9 mouse cellular contexts compared by ENCODE assay signal in genomic region chr11:114165656-114166362, GRCm38 (mm10).
DNase-seq lines count a peak whose midpoint lies in the region; ATAC-seq and TF ChIP-seq lines count a peak whose summit lies in the region.
"Had no signal": no experiment of that assay in that cellular context is flagged by ENCODE, and none has a peak within 500 bp of the region (broad histone marks: within the 10 kb centered on the region; RNA-seq: fewer than 3 reads in every experiment).

No protein-coding gene starts in this region.

- WGBS in kidney, embryonic 16.5 days, result 27% methylated on average over 23 of the region's 23 CpGs
- 32% methylated on average over 23 of the region's 23 CpGs for WGBS in kidney, adult 2 months
- 18% methylated on average over 23 of the region's 23 CpGs for WGBS in hindbrain, embryonic 11.5 days
- WGBS in midbrain, embryonic 15.5 days, result 23% methylated on average over 23 of the region's 23 CpGs

- peaks cover 9% of the 10 kb centered on the region for H3K27me3 ChIP-seq in kidney, embryonic 16.5 days (ENCODE audit: insufficient read depth, low read length)
- no peaks in the 10 kb centered on the region for H3K27me3 ChIP-seq in kidney, adult 2 months (replicated peaks; ENCODE audit: control insufficient read depth, insufficient read depth, low read length)
- no peaks in the 10 kb centered on the region for H3K27me3 ChIP-seq in hindbrain, embryonic 11.5 days (ENCODE audit: control insufficient read depth, insufficient read depth, low read length)
- no peaks in the 10 kb centered on the region for H3K27me3 ChIP-seq in midbrain, embryonic 15.5 days (replicated peaks)

- H3K4me3 ChIP-seq in kidney, embryonic 16.5 days (ENCODE audit: low read length), result no peak overlapping the region; the same call in 1 of the 2 replicates
- no peak overlapping the region for H3K4me3 ChIP-seq in kidney, adult 2 months (ENCODE audit: insufficient read depth, low read depth, low read length)
- no peak overlapping the region for H3K4me3 ChIP-seq in hindbrain, embryonic 11.5 days (ENCODE audit: low read depth, low read length)
- H3K4me3 ChIP-seq in midbrain, embryonic 15.5 days, result 0 out of 2 replicates have a peak overlapping the region, but pooled peaks have one; percentile 7

- TF ChIP-seq CTCF in kidney, adult 2 months (conservative IDR thresholded peaks at IDR 0.05; ENCODE audit: insufficient read depth, insufficient read length, low read depth, low read length), result no peak

- DNase-seq in kidney, adult 2 months, result no peak
- peak; percentile 58 for DNase-seq in embryo, embryonic 9.5 days (ENCODE audit: extremely low spot score)
- DNase-seq in hindbrain, embryonic 11.5 days (ENCODE audit: low spot score), result peak; percentile 75
- DNase-seq in cerebellum, adult 11-12 months, result no peak
- no peak for DNase-seq in adrenal gland, postnatal 4 days (ENCODE audit: low spot score in 2 of 2)
- no peak for DNase-seq in frontal cortex, postnatal 36 days (ENCODE audit: low spot score in 2 of 2)
- DNase-seq: cerebellum, adult 9-11 months had no signal

- no peak for TF ChIP-seq POLR2A in kidney, adult 2 months (IDR thresholded peaks at IDR 0.05; ENCODE audit: low read depth, low read length)

- peak overlapping the region; percentile 35 for H3K4me2 ChIP-seq in kidney, embryonic 16.5 days (replicated peaks; ENCODE audit: low read depth, low read length)
- peak overlapping the region; percentile 14; the same call in 1 of the 2 replicates for H3K4me2 ChIP-seq in hindbrain, embryonic 11.5 days (replicated peaks; ENCODE audit: low read depth, low read length)
- H3K4me2 ChIP-seq in midbrain, embryonic 15.5 days, result peak overlapping the region; percentile 44

- no peak overlapping the region for H3K27ac ChIP-seq in kidney, embryonic 16.5 days (ENCODE audit: low read length)
- no peak overlapping the region for H3K27ac ChIP-seq in kidney, adult 2 months (ENCODE audit: insufficient read depth, low read depth, low read length)
- peak overlapping the region; percentile 68 for H3K27ac ChIP-seq in hindbrain, embryonic 11.5 days (ENCODE audit: low read depth, low read length)
- H3K27ac ChIP-seq in midbrain, embryonic 15.5 days, result peak overlapping the region; percentile 47; the same call in 1 of the 2 replicates

- H3K4me1 ChIP-seq in kidney, embryonic 16.5 days (ENCODE audit: insufficient read depth, low read length), result peaks cover 14% of the 10 kb centered on the region; the same call in 1 of the 2 replicates
- H3K4me1 ChIP-seq in kidney, adult 2 months (ENCODE audit: control insufficient read depth, insufficient read depth, low read length), result no peaks in the 10 kb centered on the region
- H3K4me1 ChIP-seq in hindbrain, embryonic 11.5 days (replicated peaks; ENCODE audit: control insufficient read depth, insufficient read depth, low read length), result peaks cover 3% of the 10 kb centered on the region; the same call in 1 of the 2 replicates
- peaks cover 8% of the 10 kb centered on the region for H3K4me1 ChIP-seq in midbrain, embryonic 15.5 days

- no peaks in the 10 kb centered on the region for H3K36me3 ChIP-seq in kidney, embryonic 16.5 days (ENCODE audit: insufficient read depth, low read length)
- H3K36me3 ChIP-seq in kidney, adult 2 months (ENCODE audit: control insufficient read depth, insufficient read depth, low read length), result no peaks in the 10 kb centered on the region
- no peaks in the 10 kb centered on the region for H3K36me3 ChIP-seq in hindbrain, embryonic 11.5 days (ENCODE audit: control insufficient read depth, insufficient read depth, low read length)
- H3K36me3 ChIP-seq in midbrain, embryonic 15.5 days (replicated peaks), result no peaks in the 10 kb centered on the region

- 0 out of 2 replicates have a peak overlapping the region, but pooled peaks have one; percentile 29 for H3K9ac ChIP-seq in kidney, embryonic 16.5 days (replicated peaks; ENCODE audit: low read length)
- H3K9ac ChIP-seq in hindbrain, embryonic 11.5 days (ENCODE audit: low read depth, low read length), result no peak overlapping the region
- peak overlapping the region; percentile 27 for H3K9ac ChIP-seq in midbrain, embryonic 15.5 days

- 0 out of 2 replicates have a peak, but pooled peaks cover under 1% of the 10 kb centered on the region for H3K9me3 ChIP-seq in kidney, embryonic 16.5 days (ENCODE audit: low read length)
- H3K9me3 ChIP-seq in hindbrain, embryonic 11.5 days (ENCODE audit: control insufficient read depth, low read length), result no peaks in the 10 kb centered on the region
- H3K9me3 ChIP-seq in midbrain, embryonic 15.5 days, result no peaks in the 10 kb centered on the region

- peak; percentile 49; the same call in 1 of the 2 replicates for ATAC-seq in kidney, embryonic 16.5 days (ENCODE audit: low FRiP score, low TSS enrichment)
- peak; percentile 80 for ATAC-seq in hindbrain, embryonic 11.5 days (ENCODE audit: low FRiP score)
- ATAC-seq in midbrain, embryonic 15.5 days (replicated peaks), result no peak

Comparison
In these comparisons a context has a peak if more than half of its experiments do, and no peak if none do; other contexts are left out.
1. H3K27ac ChIP-seq: peak in hindbrain, embryonic 11.5 days (single experiment) and midbrain, embryonic 15.5 days (single experiment); none in kidney, embryonic 16.5 days (single experiment) and kidney, adult 2 months (single experiment).
2. DNase-seq: peak in embryo, embryonic 9.5 days (single experiment) and hindbrain, embryonic 11.5 days (single experiment); none in kidney, adult 2 months (single experiment), cerebellum, adult 11-12 months (single experiment), adrenal gland, postnatal 4 days (0 of 2) and frontal cortex, postnatal 36 days (0 of 2).
3. Peak in every context shown above with its lines, with median percentiles within 50 percentile points of each other: H3K4me2 ChIP-seq.